Mouse (Mus musculus) left cerebral cortex, postnatal 4 days (tissue): ENCODE measurements at regions not wholly inside any gene's neighbourhood (a gene's known extent, or its start where the extent isn't known, plus 50 kb on each side); places are given as distances from the start of the nearest gene placed in this dataset.
"Not testable (repeated sequence)": the region's sequence is repeated elsewhere in the genome, so short reads cannot be mapped to it uniquely, and the experiment has no call there.

ENCODE experiments used
- DNase-seq: peaks from one replicate; pipeline ENCODE4 v3.0.0-alpha.2; 2022
- intact Hi-C: fragments of 180-260 bp; cut with DNase I; formaldehyde crosslinking; loops from one replicate; pipeline ENCODE4 v1.15.1; 2025

- DNase-seq, intact Hi-C loops: not testable (repeated sequence)
Measured at GRCm38 (mm10) chr6:13763636-13764035, 76.1 kb downstream of the Gpr85 start.

GRCm38 (mm10) chr6:13759431-13759830 is 80.3 kb downstream of the Gpr85 start:
- intact Hi-C loops, result loop anchor here (5.0 kb wide), 1 partner anchor 743 kb away; no protein-coding TSS in a partner anchor
- no peak for DNase-seq

- DNase-seq, result no peak
- intact Hi-C loops, result loop anchor here (5.0 kb wide), 1 partner anchor 743 kb away; no protein-coding TSS in a partner anchor
Measured at GRCm38 (mm10) chr6:13758946-13759345, 80.8 kb downstream of the Gpr85 start.

- DNase-seq, result no peak
- intact Hi-C loops, result no loop called here
Measured at GRCm38 (mm10) chr6:13748931-13749638, 71.3 kb upstream of the Bmt2 start.

- DNase-seq, result no peak
- intact Hi-C loops, result no loop called here
Measured at GRCm38 (mm10) chr6:13747969-13748368, 70.2 kb upstream of the Bmt2 start.

GRCm38 (mm10) chr6:13746577-13747482 is 69.1 kb upstream of the Bmt2 start:
- intact Hi-C loops, result no loop called here
- DNase-seq, result no peak
